Mouse (Mus musculus) cerebellum, postnatal 4 days (tissue): ENCODE measurements around the gene Ccr1l1.

Source experiments
- DNase-seq, 2 experiments: peaks; one replicate each; pipeline ENCODE4 v3.0.0; 2022; ENCODE audit warnings: low spot score in 2 of 2, mixed read lengths in 1 of 2

The Ccr1l1 gene

DNA sequence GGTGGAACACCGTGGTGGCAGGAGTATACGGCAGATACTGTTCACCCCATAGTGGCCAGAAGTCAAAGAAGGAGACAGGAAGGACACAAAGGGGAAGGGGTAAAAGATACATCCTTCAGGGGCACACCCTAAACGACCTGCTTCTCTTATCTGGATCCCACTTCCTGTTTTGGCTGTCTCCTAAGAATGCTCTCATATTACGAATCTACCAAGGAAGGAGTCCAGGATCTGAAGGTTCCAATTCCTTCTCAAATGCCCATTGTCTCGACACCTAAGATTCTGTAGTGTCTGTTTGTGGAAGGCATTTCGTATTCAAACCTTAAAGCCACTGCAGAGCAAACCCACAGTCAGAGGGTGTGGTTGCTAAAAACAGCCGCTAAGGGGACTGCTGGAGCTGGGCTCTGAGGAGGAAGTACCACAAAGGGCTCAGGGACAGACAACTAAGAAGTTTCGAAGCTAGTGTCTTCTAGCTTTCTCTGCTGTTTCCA lies 49.4 kb downstream of the Ccr1l1 start:
- DNase-seq = no peak

DNA sequence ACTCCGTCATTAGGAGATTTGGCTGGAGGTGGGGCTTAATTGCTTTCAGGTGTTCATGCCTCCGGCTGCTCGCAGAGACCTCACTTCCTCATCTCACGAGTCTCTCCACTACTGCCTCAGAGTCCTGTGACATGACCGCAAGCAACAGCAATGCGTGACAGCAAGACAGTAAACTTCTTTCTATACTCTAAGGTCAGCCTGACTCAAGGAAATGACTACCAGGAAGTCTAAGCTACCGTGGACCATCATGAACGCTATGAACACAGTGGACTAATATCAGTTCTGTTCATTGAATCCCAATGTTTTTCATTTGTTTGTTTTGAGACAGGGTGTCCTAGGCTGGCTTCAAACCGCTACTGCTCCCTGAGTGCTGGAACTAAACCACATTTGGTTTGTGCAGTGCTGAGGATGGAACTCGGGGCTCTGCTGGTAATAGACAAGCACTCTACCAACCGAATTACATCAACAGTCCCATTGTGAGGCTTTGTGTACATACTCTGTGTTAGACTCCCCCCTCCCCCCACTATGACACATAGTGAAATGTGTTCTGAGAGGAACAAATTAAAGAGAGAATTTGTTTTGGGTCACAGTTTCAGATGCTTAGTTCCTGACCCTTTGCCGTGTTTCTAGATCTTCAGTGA lies 50.0 kb downstream of the Ccr1l1 start:
- DNase-seq = no peak

DNA sequence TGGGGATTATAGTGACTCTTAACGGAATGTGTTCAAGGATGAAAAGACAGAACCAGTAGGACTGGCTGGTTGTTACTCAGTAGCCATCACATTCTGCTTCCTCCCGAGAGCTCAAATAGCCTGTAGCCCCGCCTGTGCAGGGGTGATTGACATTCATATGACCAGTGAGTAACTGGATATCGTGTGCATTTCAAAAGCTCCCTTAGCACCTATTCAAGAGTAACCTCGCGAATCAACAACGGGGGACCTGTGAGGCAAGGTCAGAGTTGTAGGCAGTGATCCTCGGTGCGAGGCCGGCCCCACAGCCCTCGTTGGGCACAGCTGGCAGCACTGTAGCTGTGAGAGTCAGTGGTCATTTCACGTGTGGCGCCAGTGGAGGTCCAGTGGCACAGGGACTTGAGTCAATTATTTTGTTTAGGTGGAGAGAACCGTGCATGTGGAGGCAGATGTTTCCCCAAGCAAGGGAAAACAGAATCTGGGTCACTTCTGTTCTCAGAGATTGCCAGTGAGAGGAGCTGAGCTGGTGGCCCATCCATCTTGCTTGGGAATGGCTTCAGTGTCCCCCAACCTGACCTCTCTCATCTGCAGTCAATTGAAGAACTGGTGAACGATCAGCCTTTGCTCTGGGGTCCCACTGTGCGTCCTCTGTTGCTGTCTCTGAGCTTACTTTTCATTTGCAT lies 50.8 kb downstream of the Ccr1l1 start:
- no peak for DNase-seq
